Mouse (Mus musculus) adrenal gland, postnatal 36 days (tissue): ENCODE measurements around the gene Defb5. TPM values are rescaled to one million over a fixed set of nuclear protein-coding genes. Genes with fewer than 3 reads are reported as not detected.
"Not testable (repeated sequence)": the region's sequence is repeated elsewhere in the genome, so short reads cannot be mapped to it uniquely, and the experiment has no call there.

ENCODE experiments used
- DNase-seq, 2 experiments: peaks; one replicate each; pipeline ENCODE4 v3.0.0; 2021; ENCODE audit warnings: mixed read lengths in 1 of 2
- long read RNA-seq, 2 experiments: library from polyadenylated mRNA; stranded (forward); transcript quantifications; one replicate each; pipeline ENCODE4 v2.0.0; 2021; ENCODE audit warnings: borderline sequencing depth in 2 of 2
- total RNA-seq, 2 experiments: library from RNA; stranded (reverse); gene quantifications; 2 replicates each; pipeline ENCODE4 v1.2.3; 2021

Gene Defb5
- not detected for total RNA-seq
- long read RNA-seq, experiment 1, result 0 reads
- long read RNA-seq, experiment 2, result 0 reads

DNA sequence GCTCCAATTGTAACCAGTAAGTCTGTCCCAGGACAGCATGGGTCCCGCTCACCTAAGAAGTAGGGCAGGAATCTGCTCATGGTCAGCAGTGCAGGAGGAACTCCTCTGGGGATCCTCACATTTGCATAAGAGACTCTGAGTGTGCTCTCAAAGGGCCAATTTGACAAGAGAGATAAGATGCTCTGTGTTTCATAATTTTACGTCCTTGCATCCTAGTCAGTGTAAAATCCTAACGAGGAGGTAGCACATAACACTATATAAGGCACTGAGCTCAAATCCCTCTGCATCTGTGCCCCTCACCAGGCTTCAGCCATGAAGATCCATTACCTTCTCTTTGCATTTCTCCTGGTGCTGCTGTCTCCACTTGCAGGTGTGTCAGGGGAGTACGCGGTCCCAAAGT is at the start of gene Defb5:
Gene Defb5 (plus strand): TSS at position 301 of the 400 bp plus-strand sequence.
- no peak for DNase-seq

DNA sequence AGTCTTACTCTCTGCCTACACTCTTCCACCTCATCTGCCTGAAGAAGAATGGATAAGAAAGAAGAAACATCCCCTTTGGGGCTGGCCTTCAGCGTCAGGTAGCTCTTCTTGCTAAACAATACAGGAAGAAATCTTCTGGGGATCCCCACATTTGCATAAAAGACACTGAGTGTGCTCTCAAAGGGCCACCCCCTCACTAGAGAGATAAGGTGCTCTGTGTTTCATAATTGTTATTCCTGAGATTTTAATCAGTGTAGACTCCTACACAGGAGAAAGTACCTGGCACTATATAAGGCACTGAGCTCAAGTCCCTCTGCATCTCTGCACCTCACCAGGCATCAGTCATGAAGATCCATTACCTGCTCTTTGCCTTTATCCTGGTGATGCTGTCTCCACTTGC is 22.2 kb upstream of the Defb5 start, which contains the start of gene Defb6:
Gene Defb6 (plus strand): TSS at position 318 of the 400 bp plus-strand sequence.
- no peak for DNase-seq

DNA sequence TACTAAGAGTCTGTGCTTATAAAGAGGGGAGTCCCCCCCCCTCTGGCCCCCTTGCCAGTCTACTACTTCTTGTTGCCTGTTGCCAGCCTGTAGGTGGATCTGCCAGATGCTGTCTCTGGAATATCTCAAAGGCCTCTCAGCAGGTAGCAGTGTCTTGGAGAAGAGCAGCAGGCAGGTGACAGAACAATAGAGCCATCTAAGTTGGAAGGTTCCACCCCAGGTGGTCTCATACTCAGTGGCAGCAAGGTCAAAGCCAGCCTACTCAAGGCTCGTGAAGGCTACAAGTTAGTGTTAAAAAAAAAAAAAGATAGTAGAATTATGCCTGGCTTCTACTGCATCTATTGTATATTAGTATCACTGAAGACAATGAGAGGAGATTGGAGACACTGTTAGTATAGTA is 9.3 kb upstream of the Defb5 start:
- DNase-seq, result no peak

DNA sequence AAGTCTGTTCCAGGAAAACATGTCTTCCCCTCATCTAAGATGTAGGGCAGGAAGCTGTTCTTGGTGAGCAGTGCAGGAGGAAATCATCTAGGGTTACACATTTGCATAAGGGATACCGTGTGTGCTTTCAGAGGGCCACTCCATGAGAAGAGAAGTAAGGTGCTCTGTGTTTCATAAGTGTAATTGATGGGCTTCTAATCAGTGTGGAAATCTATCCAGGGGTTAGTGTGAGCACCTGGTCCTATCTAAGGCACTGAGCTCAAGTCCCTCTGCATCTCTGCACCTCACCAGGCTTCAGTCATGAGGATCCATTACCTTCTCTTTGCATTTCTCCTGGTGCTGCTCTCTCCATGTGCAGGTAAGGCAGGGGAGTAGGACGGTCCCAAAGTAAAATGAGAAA is 7.8 kb upstream of the Defb5 start, which contains the start of gene Defb46:
Gene Defb46 (plus strand): TSS at position 301 of the 400 bp plus-strand sequence.
- DNase-seq, result no peak

DNA sequence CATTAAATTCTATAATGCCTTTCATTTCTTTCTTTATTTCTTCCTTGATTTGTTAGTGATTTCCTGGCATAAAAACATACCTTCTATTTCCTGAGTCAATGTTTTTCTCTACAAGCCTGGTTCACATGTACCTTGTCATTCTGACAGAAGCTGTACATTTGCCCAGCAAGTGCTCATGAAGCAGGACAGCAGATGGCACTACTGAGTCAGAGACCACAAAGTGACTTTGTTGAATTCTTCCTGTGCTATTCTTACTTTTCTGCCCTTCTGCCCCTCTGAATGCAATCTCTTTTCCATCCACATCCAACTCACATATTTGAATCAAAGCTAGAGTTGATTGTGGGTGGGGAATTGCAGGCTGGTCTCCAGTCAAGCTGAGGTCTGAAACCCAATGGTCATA is 10.8 kb downstream of the Defb5 start:
- DNase-seq, result no peak

DNA sequence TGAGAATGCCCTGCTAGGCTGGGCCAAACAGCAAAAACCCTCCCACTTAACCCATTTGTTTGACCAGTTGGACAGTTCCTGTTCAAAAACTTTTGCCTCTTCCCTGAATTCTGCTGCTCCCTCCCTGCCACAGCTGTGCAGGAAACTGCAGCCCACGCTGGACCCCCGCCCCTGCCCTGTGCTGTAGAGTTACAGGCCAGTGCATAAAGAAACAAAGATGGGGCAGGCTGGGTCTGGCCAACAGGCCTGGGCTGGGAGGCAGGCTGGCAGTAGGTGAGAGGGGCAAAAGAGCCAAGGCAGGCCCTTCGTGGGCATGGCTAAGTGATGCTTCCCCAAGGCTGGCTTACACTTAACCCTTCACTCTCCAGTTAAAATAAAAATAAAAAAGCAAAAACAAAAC is 12.3 kb downstream of the Defb5 start:
- no peak for DNase-seq

DNA sequence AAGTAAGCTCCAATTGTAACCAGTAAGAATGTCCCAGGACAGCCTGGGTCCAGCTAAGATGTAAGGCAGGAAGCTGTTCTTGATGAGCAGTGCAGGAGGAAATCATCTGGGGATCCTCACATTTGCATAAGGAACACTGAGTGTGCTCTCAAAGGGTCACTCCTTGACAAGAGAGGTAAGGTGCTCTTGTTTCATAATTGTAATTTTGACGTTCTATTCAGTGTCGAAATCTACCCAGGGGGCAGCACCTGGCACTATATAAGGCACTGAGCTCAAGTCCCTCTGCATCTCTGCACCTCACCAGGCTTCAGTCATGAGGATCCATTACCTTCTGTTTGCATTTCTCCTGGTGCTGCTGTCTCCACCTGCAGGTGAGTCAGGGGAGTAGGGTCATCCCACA is 45.7 kb downstream of the Defb5 start, which contains the start of gene Defb3:
Gene Defb3 (plus strand): TSS at position 301 of the 400 bp plus-strand sequence.
- not testable (repeated sequence) for DNase-seq

DNA sequence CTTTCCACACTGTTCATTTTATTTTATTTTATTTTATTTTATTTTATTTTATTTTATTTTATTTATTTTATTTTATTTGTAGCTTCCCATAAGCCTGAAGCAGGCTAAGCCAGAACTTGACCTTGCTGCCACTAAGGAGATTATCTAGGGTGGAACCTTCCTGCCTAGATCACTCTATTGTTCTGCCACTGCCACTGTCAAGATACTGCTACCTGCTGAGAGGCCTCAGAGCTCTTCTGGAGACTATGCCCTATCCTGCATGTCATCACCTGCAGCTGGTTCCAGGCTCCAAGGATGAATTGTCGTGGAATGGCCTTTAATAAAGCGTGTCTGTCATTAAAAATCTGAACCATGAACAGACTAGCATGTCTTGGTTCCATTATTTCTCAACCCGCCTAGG is 51.0 kb downstream of the Defb5 start:
- DNase-seq, result not testable (repeated sequence)

Other genes with a start within 250 kb of the Defb5 start
- gene Defb38, start 221.0 kb upstream of the Defb5 start, total RNA-seq, result not detected
- not detected for gene Defb39, start 182.8 kb upstream of the Defb5 start, total RNA-seq
- not detected for gene Defb12, start 132.7 kb upstream of the Defb5 start, total RNA-seq
- gene Defb34, start 123.8 kb upstream of the Defb5 start, total RNA-seq, result not detected
- gene Gm45826, start 106.8 kb upstream of the Defb5 start, total RNA-seq, result not detected
- not detected for gene Defb14, start 53.2 kb upstream of the Defb5 start, total RNA-seq
- gene Defb4, start 48.9 kb upstream of the Defb5 start, total RNA-seq, result not detected
- gene Defb6, start 22.1 kb upstream of the Defb5 start, total RNA-seq, result not detected
- gene Defb46, start 7.7 kb upstream of the Defb5 start, total RNA-seq, result not detected
- gene Defb3, start 45.8 kb downstream of the Defb5 start, total RNA-seq, result not detected
- not detected for gene Defb8, start 200.0 kb downstream of the Defb5 start, total RNA-seq
- not detected for gene Defb7, start 247.5 kb downstream of the Defb5 start, total RNA-seq